Mouse (Mus musculus) lung, embryonic 15.5 days (tissue): ENCODE data around the gene Camk1d. TPM values are rescaled to one million over a fixed set of nuclear protein-coding genes. Genes with fewer than 3 reads are reported as not detected.

Experiments
- ATAC-seq: fragments of 200-750 bp; cut with Nextera tagmentation; 2 replicates; pipeline ENCODE4 v1.8.0; 2017; ENCODE audit warnings: moderate number of reproducible peaks, borderline replicate concordance; ENCODE audit not compliant: low FRiP score, low TSS enrichment; ENCODE audit errors: extremely low read depth
- H3K27ac ChIP-seq: fragments of 300-500 bp; sonication (generic); 2 replicates; pipeline ENCODE4 v1.5.1; 2015; ENCODE audit warnings: moderate library complexity, mild to moderate bottlenecking, inconsistent platforms
- H3K27me3 ChIP-seq: fragments of 300-500 bp; sonication (generic); 2 replicates; pipeline ENCODE4 v1.6.1; 2015; ENCODE audit warnings: inconsistent platforms
- H3K36me3 ChIP-seq: fragments of 300-500 bp; sonication (generic); 2 replicates; pipeline ENCODE4 v1.6.1; 2015; ENCODE audit warnings: inconsistent platforms
- H3K4me1 ChIP-seq: fragments of 300-500 bp; sonication (generic); 2 replicates; pipeline ENCODE4 v1.6.1; 2015; ENCODE audit warnings: inconsistent platforms
- H3K4me2 ChIP-seq: fragments of 300-500 bp; sonication (generic); 2 replicates; pipeline ENCODE4 v1.6.1; 2015; ENCODE audit warnings: inconsistent platforms, mild to moderate bottlenecking, moderate library complexity
- H3K4me3 ChIP-seq: fragments of 300-500 bp; sonication (generic); 2 replicates; pipeline ENCODE4 v1.5.1; 2015; ENCODE audit warnings: mild to moderate bottlenecking, inconsistent platforms
- H3K9ac ChIP-seq: fragments of 300-500 bp; sonication (generic); 2 replicates; pipeline ENCODE4 v1.6.1; 2015; ENCODE audit warnings: inconsistent platforms
- H3K9me3 ChIP-seq: fragments of 300-500 bp; sonication (generic); 2 replicates; pipeline ENCODE4 v1.6.1; 2016; ENCODE audit warnings: inconsistent platforms
- WGBS: fragments of 180-500 bp; shearing (Covaris S2); methylation state at CpG from one replicate; pipeline ENCODE4 v1.1.7; 2015; 5-methylcytosine and 5-hydroxymethylcytosine counted together
- polyA plus RNA-seq: library from polyadenylated mRNA; unstranded; fragments of >200 nt; fragmentation: Nextera tagmentation; extraction: Ambion mirVana; gene quantifications from 2 replicates; pipeline ENCODE4 v1.2.1, GENCODE M21; 2015

The Camk1d gene
- polyA plus RNA-seq, 1 experiment from 2014 or later: 2.5 TPM

DNA sequence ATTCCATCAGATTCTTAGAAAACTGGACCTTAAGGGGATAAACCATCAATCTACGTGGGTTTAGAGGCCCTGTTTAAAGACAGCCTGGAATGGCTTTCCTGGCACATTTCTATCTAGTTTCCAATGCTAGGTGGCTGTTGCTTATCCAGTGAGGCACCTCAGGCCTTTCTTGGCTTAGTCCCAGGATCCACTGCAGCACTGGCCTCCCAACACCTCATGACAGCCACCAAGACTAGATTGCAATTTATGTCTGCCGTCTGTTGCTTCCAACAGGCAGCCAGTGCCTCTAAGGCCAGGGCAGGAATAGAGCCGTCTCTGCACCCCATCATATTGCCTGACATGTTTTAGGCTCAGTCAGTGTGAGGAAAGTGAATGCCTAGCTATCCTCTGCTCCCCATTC is 389.5 kb downstream of the Camk1d start:
- Histone ChIP-seq H3K4me2 (no peak overlapping the region), H3K27me3 (no peaks in the 10 kb centered on the region), H3K9me3 (no peaks in the 10 kb centered on the region), H3K36me3 (no peaks in the 10 kb centered on the region), H3K4me3 (no peak overlapping the region), H3K27ac (no peak overlapping the region), H3K9ac (no peak overlapping the region), H3K4me1 (no peaks in the 10 kb centered on the region)
- 60% methylated on average over 3 of the region's 3 CpGs for WGBS
- no peak for ATAC-seq

DNA sequence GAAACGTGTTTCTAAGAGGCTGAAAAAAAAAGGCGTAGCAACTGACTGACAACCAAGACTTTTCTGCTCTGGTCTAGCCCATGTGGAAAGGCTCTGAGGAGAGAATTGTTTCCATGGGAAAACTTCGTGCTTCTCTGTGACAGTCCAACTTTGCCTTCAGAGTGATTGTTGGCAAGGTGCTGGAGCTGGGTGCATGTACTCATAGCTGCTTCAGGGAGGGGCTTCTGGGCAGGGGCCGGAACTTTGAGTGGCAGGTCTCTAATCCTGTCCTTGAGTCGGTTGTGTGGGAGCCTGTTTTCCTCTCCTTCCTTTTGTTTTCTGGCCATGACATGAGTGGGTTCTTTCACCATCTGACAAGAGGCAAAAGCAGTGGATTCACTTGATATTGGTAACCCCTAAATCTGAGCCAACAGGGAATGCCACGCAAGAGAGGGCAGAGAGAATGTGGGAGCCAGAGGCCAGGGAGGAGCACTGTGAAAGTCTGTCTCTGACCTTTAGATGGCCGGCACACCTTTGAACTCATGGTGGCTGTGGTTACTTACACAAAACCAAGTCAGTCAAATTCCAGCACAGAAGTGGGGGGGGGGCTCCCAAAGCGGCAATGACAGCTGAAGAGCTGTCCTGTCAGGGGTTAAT is 392.5 kb downstream of the Camk1d start:
- ATAC-seq: no peak
- Histone ChIP-seq H3K27ac (no peak overlapping the region), H3K4me1 (no peaks in the 10 kb centered on the region), H3K36me3 (no peaks in the 10 kb centered on the region), H3K4me2 (no peak overlapping the region), H3K27me3 (no peaks in the 10 kb centered on the region), H3K4me3 (no peak overlapping the region), H3K9ac (no peak overlapping the region), H3K9me3 (no peaks in the 10 kb centered on the region)
- 58% methylated on average over 8 of the region's 8 CpGs for WGBS

DNA sequence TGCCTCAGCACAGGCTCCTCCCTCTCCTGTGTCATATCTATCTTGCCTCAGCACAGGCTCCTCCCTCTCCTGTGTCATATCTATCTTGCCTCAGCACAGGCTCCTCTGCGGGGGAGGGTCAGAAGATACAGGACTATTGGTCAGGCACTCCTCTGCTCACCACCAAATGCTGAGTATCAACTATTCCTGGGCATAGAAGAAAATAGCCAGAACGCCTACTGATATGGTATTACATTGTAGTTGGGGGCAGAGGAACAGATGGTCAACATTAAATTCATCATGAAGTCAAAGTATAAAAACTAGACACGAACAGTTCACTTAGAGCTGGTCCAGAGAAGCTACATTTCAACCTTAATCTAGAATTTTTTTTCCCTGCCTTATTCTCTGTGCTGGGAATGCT is 395.2 kb downstream of the Camk1d start:
- H3K4me2 ChIP-seq: no peak overlapping the region
- no peak overlapping the region for H3K4me3 ChIP-seq
- no peaks in the 10 kb centered on the region for H3K9me3 ChIP-seq
- no peaks in the 10 kb centered on the region for H3K27me3 ChIP-seq
- no peak overlapping the region for H3K27ac ChIP-seq
- H3K9ac ChIP-seq: no peak overlapping the region
- ATAC-seq: no peak
- WGBS: 82% methylated on average over 3 of the region's 3 CpGs
- 0 out of 2 replicates have a peak, but pooled peaks cover 14% of the 10 kb centered on the region for H3K4me1 ChIP-seq
- no peaks in the 10 kb centered on the region for H3K36me3 ChIP-seq

DNA sequence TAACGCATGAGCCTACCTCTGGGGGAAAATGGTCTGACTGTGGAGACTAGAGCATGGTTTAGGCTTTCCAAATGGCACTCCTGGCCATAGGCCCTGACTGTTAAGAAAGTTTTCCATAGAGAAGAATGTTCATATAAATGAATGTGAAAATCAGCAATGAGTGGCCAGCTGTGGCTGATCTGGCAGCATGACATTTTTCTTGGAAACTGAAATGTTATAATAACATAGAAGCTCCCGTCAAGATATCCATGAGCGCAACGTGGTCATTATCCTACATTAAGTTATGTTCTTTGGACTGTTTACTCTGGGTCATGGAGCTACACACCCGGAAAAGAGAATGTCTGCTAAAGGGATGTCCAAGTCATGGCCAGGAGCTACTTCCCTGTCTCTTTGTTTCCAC is 397.6 kb downstream of the Camk1d start:
- H3K9ac ChIP-seq: no peak overlapping the region
- H3K27ac ChIP-seq: no peak overlapping the region
- H3K27me3 ChIP-seq: no peaks in the 10 kb centered on the region
- H3K9me3 ChIP-seq: no peaks in the 10 kb centered on the region
- H3K36me3 ChIP-seq: no peaks in the 10 kb centered on the region
- no peak overlapping the region for H3K4me3 ChIP-seq
- 0 out of 2 replicates have a peak, but pooled peaks cover 14% of the 10 kb centered on the region for H3K4me1 ChIP-seq
- ATAC-seq: peak; percentile 55; the same call in 1 of the 2 replicates
- 55% methylated on average over 5 of the region's 5 CpGs for WGBS
- no peak overlapping the region for H3K4me2 ChIP-seq

DNA sequence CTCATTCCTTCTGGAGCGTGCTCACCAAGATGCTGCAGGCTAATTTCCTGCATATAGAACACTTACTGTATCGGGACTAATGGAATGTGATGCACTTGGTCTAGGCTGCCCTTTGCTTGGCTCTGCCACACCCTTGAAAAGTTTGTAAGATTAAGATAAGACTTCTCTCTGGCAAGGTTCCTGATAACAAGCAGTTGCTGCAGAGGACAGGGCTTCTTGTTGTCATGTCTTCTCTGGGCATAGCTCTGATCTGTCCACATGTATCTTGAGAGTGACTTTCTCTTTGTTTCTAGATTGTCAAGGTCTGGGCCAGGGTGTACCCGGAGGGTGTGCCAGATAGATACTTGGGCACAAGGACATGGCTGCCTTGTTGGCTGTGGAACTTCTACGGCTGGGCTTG is 398.1 kb downstream of the Camk1d start:
- Histone ChIP-seq H3K4me1 (0 out of 2 replicates have a peak, but pooled peaks cover 14% of the 10 kb centered on the region), H3K36me3 (no peaks in the 10 kb centered on the region), H3K9ac (no peak overlapping the region), H3K27ac (no peak overlapping the region), H3K9me3 (no peaks in the 10 kb centered on the region), H3K4me2 (no peak overlapping the region), H3K27me3 (no peaks in the 10 kb centered on the region), H3K4me3 (no peak overlapping the region)
- WGBS: 75% methylated on average over 4 of the region's 4 CpGs
- ATAC-seq: no peak

DNA sequence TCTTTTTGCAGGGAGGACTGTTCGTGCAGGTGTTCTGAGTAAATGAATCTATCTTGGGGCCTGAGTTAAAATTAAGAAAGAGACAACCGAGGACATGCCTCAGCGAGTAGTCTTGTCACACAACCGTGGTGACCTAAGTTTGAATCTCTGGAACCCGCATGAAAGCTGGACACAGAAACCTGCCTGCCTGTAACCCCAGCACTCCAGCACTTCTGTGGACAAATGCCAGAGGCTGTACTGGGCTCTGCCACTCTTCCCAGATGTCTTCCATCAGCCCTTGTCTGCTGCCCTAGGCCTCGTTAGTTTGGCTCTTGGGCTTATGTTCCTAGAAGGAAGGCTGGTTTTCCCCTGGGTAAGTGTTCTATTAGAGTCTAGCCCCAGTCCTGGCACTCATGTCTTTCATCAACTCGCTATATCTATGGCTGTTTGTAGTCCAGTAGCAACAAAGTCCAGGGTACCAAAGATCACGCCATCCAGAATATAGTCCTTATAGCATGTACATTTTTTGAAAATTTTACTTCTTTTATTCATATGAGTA is 399.0 kb downstream of the Camk1d start:
- 72% methylated on average over 8 of the region's 8 CpGs for WGBS
- Histone ChIP-seq H3K4me2 (no peak overlapping the region), H3K27me3 (no peaks in the 10 kb centered on the region), H3K9me3 (no peaks in the 10 kb centered on the region), H3K4me3 (no peak overlapping the region), H3K27ac (no peak overlapping the region), H3K9ac (no peak overlapping the region), H3K4me1 (0 out of 2 replicates have a peak, but pooled peaks cover 14% of the 10 kb centered on the region), H3K36me3 (no peaks in the 10 kb centered on the region)
- no peak for ATAC-seq

DNA sequence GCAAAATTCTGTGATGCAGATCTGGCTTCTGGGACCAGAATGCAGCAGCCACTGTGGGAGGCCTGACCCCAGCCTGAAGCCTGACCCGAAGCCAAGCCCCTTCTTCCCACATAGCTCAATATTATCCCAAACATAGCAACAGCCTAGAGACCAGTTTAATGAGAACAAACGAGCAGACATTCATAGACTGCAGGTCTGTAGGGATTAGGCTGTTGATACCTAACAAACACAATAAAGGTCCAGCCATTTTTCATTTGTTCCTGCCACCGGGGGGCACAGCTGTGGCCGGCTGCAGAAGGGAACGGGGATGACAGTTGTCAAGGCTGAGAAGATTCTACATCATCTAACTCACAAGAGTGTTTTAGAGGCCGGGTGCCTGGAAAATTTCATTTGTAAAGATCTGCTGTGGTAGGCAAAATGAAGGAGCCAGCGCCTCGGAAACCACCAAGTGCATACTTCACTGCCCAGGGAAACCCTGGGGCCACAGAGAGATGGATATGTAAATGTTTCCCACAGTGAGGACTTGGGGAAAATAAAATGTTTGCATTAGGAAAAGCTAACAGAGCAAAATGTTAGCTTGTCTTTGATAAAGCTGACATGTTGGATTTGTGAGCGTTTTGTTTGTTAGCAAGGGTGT is 399.7 kb downstream of the Camk1d start:
- no peaks in the 10 kb centered on the region for H3K36me3 ChIP-seq
- no peak overlapping the region for H3K27ac ChIP-seq
- H3K27me3 ChIP-seq: no peaks in the 10 kb centered on the region
- no peak overlapping the region for H3K4me2 ChIP-seq
- H3K9ac ChIP-seq: no peak overlapping the region
- 0 out of 2 replicates have a peak, but pooled peaks cover 14% of the 10 kb centered on the region for H3K4me1 ChIP-seq
- H3K4me3 ChIP-seq: no peak overlapping the region
- no peak for ATAC-seq
- H3K9me3 ChIP-seq: no peaks in the 10 kb centered on the region
- WGBS: 33% methylated on average over 9 of the region's 9 CpGs

DNA sequence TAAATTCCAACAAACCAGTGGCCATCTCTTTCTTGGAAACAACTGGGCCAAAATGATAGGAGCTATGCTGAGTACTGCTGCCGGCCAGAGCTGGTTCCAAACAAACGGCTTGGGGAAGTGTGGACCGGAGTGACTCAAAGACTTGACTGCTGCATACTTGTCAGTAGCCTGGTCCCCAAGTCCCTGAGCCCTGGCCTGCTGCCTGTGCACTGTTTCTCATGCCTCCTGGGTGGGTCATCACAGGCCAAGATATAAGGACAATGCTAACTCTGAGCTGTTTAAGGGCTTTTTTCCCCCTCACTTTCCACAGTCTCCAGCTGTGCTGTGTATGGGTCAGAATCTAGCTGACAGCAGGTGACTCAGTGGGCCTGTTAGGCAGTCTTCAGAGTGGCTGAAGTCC is 409.2 kb downstream of the Camk1d start:
- Histone ChIP-seq H3K4me1 (no peaks in the 10 kb centered on the region), H3K27ac (no peak overlapping the region), H3K4me2 (no peak overlapping the region), H3K4me3 (no peak overlapping the region), H3K9ac (no peak overlapping the region), H3K36me3 (no peaks in the 10 kb centered on the region), H3K27me3 (no peaks in the 10 kb centered on the region), H3K9me3 (no peaks in the 10 kb centered on the region)
- no peak for ATAC-seq
- 69% methylated on average over 3 of the region's 3 CpGs for WGBS

DNA sequence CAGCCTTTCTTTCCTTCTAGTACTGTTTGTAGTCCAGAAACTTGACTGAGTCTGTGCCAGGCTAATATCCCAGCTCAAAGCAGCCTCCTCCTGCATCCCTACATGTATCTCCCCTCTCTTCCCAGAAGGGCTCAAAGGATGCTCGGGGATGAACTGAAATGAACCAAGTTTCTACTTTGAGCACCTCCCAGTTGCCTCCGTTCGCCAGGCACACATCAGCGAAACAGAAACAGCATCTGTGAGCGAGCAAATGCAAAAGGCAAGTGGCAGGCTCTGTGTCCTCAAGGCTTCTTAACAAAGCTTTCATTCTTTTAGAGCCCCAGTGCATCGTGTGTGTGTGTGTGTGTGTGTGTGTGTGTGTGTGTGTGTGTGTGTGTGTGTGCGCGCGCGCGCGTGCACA is 409.9 kb downstream of the Camk1d start:
- Histone ChIP-seq H3K4me1 (no peaks in the 10 kb centered on the region), H3K4me2 (no peak overlapping the region)
- 87% methylated on average over 12 of the region's 12 CpGs for WGBS

DNA sequence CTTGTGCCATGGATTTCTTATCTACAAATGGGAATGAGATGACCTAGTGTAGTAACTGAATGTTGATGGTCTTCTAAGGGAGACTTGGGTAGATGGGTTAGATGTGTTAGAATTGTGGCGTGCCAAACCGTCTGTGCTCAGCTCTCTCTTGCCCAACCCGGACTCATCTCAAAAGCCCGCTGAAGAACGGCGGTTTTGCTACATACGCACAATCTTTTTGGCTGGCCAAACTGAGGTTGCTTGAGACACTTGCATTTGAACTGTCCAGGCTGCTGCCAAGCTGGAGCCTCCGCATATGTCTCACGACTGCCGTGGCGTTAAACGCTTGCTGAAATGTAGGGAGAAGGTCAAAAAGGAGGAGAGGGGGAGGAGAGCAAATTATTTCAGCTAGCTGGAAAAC is 413.0 kb downstream of the Camk1d start:
- Histone ChIP-seq H3K9ac (no peak overlapping the region), H3K4me3 (no peak overlapping the region), H3K27ac (no peak overlapping the region), H3K4me2 (no peak overlapping the region), H3K4me1 (no peaks in the 10 kb centered on the region), H3K36me3 (no peaks in the 10 kb centered on the region), H3K27me3 (no peaks in the 10 kb centered on the region), H3K9me3 (no peaks in the 10 kb centered on the region)
- 76% methylated on average over 12 of the region's 12 CpGs for WGBS
- ATAC-seq: no peak

More for the DNA sequence above, 409.9 kb downstream of the Camk1d start:
- ATAC-seq: no peak
- H3K27ac ChIP-seq: no peak overlapping the region
- H3K27me3 ChIP-seq: no peaks in the 10 kb centered on the region
- no peaks in the 10 kb centered on the region for H3K9me3 ChIP-seq
- no peak overlapping the region for H3K4me3 ChIP-seq
- no peak overlapping the region for H3K9ac ChIP-seq
- no peaks in the 10 kb centered on the region for H3K36me3 ChIP-seq

DNA sequence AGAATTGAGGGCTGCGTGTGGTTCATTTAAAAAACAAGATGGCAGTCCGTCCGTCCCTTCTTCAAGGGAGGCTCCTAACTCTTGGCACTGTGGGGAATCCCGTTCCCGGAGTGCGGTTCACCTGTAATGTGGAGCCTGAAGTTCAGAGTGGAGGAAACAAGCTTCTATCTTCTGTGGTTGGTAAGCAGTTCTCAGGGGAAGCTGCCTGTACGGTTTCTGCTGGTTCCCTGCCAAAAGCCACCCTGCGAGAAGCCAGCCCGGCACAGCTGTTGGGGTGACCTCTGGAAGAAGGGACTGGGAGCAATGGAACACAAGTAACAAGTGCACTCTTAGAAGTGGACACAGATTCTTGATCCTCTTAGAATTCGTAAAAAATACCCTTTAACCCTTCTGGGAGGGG is 416.2 kb downstream of the Camk1d start:
- 67% methylated on average over 10 of the region's 10 CpGs for WGBS
- Histone ChIP-seq H3K4me2 (no peak overlapping the region), H3K4me3 (no peak overlapping the region), H3K27me3 (no peaks in the 10 kb centered on the region), H3K4me1 (no peaks in the 10 kb centered on the region), H3K36me3 (no peaks in the 10 kb centered on the region), H3K9ac (no peak overlapping the region), H3K9me3 (no peaks in the 10 kb centered on the region), H3K27ac (no peak overlapping the region)
- no peak for ATAC-seq

DNA sequence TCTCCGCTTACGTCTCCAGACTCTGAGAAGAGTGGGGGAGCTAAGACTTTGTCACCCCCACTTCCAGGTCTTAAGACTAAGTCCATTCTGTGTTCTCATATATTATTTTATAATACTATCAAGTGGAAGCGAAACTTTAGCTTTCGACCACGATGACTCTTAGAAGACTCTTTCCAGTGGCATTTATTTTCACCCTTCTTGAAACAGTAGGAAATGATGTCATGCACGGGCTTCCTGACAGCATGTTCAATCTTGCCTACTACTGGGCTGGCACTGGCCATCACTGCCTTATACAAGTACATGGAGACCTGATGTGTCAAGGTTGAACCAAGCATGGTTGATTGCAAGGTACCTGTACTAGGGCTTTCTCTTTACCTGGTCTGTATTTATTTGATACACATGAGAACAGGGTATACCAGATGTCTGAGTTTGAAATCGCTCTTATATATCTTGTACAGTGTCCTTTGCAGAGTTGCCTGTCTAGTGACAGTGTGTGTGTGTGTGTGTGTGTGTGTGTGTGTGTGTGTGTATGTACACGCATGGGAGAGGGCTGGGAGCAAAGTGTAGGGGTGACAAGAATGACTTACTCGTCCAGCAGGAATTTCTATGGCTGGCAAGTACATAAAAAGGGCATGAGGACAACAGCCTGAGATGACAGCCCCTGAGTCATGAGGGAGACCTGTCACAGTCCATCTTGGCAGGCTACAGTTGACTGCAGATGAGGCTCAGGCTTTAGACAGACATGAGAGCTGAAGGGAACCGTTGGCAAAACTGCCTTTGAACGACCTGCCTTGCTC is 417.4 kb downstream of the Camk1d start:
- no peaks in the 10 kb centered on the region for H3K27me3 ChIP-seq
- no peaks in the 10 kb centered on the region for H3K36me3 ChIP-seq
- ATAC-seq: no peak
- 83% methylated on average over 11 of the region's 11 CpGs for WGBS
- no peak overlapping the region for H3K9ac ChIP-seq
- no peaks in the 10 kb centered on the region for H3K4me1 ChIP-seq
- no peak overlapping the region for H3K27ac ChIP-seq
- H3K4me2 ChIP-seq: no peak overlapping the region
- no peaks in the 10 kb centered on the region for H3K9me3 ChIP-seq
- no peak overlapping the region for H3K4me3 ChIP-seq
